Mouse (Mus musculus) heart, postnatal 36 days (tissue): ENCODE measurements around the gene Eprs. TPM values are rescaled to one million over a fixed set of nuclear protein-coding genes. Genes with fewer than 3 reads are reported as not detected.
A peak's percentile ranks its signal among the peaks of the same experiment; 100 is the strongest.
"Not testable (repeated sequence)": the region's sequence is repeated elsewhere in the genome, so short reads cannot be mapped to it uniquely, and the experiment has no call there.

Experiments used
- DNase-seq, 2 experiments: peaks; one replicate each; pipeline ENCODE4 v3.0.0; 2021 to 2022
- intact Hi-C: fragments of 180-260 bp; cut with DNase I; formaldehyde crosslinking; loops from one replicate; pipeline ENCODE4 v1.15.1; 2025
- total RNA-seq, 2 experiments: library from RNA; stranded (reverse); gene quantifications; 2 replicates each; pipeline ENCODE4 v1.2.3; 2021

Eprs gene
- 10 to 100 TPM; 78.7 to 85.3 TPM for total RNA-seq

DNA sequence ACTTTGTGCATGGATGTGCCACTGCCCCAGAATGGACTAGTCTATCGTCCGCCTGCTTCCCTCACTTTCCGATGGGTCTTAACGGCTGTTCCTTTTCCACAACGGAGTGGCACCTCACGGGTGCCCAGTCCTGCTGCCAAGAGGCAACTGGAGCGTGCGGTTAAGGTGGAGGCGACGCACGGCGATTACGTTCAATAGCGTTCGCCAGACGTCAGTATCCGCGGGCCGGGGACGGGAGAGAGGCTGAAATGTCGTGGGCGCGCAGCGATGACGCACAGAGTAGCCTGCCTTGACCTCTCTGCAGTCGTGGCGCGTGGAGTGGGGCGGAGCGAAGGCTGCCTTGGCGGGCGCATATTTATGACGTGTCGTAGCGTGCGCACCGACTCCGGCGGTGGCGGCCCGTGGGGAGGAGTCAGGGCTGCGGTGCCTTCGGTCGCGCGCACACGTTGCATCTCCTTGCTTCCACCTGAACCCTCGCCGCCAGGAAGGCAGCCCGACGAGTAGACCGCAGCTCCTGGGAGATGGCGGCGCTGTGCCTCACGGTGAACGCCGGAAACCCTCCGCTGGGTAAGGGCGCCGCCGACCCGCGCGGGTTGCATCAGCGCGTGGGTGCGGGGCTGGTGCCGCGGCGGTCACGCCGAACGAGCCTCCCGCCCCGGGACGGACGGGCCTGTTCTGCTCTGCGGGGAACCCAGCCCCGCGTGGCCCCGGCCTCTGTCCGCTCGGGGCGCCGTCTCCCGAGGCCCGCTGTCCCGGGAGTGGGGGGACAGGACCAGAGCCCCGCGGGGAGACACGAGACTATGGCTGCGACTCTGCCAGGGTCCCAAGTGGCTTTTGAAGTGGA is at the start of gene Eprs:
Gene Eprs (plus strand): TSS at position 368 of the 844 bp plus-strand sequence.
- intact Hi-C loops: loop anchor here (2.0 kb wide), 1 partner anchor 34 kb away; the partner anchor contains the start of gene Iars2
- peak; percentile 98 for DNase-seq

DNA sequence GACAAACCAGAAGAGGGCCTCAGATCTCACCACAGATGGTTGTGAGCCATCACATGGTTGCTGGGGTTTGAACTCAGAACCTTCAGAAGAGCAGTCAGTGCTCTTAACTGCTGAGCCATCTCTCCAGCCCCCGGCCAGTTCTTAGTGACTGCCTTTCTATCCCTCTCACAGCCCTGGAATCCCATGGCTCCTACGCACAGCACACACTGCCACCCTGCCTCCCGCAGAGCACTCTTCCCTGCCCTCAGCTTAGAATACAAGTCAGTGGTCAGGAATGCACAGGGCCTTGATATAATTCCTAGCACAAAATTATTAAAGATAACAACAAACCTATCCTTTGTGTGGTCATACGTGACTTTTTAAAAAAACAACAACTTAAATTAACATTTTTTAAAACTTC is 48.3 kb upstream of the Eprs start:
- no peak for DNase-seq
- intact Hi-C loops: no loop called here

DNA sequence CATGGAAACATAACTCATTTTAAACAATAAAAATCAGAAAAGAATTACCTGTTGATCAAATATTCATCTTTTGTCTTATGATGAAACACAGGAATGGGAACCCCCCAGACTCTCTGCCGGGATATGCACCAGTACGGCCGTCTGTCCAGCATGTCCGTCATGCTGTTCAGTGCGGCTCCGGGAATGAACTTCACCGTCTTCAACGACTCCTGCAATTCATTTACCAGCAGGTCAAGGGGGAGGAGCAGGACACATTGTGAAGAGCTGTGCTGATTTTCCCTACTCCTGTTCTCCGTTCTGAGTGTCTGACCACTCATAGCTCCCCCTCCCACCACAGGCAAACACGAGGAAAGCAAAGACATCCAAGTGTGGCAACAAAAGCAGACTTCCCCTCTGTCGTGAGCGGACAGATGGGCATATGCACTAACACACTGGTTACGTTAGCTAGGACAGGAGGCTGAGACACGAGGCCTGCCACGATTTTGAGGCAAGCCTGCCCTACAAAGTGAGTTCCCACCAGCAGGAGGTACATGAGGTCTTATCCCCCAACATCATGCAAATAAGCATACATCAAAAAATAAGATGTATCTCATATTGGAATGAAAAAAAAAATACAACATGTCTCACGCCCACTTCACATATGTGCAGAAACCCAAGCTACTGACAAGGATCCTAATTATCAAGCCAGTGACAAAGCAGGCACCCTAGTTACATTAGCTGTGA is 46.8 kb upstream of the Eprs start:
- intact Hi-C loops: no loop called here
- no peak for DNase-seq

DNA sequence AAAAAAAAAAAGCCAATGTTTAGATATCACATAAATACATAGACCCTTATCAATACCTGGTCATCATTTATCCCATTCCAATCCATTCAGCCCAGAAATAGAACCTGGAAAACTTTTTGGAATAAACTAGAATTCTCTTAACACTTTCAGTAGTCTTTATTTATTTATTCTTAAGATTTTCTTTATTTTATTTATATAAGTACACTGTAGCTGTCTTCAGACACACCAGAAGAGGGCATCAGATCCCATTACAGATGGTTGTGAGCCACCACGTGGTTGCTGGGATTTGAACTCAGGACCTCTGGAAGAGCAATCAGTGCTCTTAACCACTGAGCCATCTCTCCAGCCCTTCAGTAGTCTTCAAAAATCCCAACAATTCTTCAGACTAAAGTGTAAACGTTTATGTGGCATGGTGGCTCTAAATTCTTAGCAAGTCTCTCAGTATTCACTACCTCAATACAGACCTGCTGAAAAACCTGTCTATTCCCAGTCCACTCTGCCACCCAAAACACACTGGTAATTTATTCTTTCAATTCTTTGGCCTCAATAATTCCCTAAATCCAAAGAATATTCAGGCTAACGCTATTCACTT is 35.0 kb upstream of the Eprs start:
- intact Hi-C loops: loop anchor here (2.0 to 5.0 kb wide), 2 partner anchors 35 to 121 kb away; partner anchors contain the start of gene Eprs
- not testable (repeated sequence) for DNase-seq

DNA sequence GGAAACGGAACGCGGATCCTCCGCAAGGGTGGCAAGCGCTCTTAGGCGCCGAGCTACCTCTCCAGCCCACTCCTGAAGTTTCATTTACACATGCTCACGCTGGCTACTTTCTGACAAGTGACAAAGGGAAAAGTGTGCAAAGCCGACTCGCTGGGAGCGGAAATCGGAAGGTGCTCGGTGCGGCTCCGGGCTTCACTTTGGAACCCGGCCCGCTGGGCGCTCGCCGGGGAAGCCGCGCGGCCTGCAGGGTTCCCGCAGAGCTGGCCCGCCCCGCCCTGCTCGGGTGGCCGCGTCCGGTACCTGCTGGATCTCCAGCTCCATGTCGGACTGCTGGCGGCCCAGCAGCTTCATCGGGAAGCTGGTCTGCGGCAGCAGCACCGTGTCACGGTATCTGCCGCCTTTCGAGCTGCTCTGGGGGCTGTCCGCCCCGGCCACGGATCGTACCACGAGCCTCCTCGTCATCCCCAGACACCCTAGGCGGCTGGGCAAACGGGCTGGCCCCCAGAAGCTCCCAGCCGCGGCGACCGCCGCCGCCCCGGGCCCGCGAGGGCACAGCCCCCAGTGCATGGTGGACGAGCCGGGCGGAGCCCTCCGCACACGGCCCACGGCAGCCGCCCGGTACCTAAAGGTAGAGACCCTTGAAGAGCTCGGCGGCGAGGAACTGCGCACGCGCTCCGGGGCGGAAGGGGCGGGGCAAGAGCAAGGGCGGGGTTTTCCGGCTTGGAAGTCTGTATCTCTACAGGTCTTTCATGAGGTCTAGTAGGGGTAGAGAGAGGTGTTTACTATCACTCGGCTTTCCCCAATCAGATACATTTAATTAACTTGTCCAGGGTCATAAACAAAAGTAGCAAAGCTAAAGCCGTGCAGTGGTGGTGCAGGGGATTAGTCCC is 33.9 kb upstream of the Eprs start, which contains the start of gene Iars2:
Gene Iars2 (minus strand): TSS at position 676 of the 890 bp plus-strand sequence.
- intact Hi-C loops: loop anchor here (2.0 to 5.0 kb wide), 2 partner anchors 34 to 122 kb away; partner anchors contain the start of gene Eprs
- DNase-seq: peak; percentile 94 to 96

DNA sequence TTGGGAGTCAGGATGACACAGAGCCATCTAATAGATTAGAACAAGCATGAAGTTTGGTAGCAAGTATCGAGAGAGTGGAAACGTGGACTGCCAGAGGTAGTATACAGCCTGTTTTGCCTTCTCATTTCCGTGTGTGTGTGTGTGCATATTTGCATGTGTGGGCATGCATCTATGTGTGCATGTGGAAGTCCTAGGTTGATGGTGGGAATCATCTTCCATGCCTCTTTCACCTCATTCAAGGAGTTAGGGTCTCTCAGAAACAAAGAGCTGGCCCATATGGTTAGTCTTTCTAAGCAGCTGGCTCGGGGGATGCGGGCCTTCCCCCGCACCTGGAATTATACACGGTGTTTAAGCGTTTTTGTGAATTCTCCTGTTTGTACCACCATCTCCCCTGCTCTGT is 33.0 kb upstream of the Eprs start:
- intact Hi-C loops: loop anchor here (2.0 to 5.0 kb wide), 2 partner anchors 33 to 123 kb away; partner anchors contain the start of gene Eprs
- DNase-seq: no peak

DNA sequence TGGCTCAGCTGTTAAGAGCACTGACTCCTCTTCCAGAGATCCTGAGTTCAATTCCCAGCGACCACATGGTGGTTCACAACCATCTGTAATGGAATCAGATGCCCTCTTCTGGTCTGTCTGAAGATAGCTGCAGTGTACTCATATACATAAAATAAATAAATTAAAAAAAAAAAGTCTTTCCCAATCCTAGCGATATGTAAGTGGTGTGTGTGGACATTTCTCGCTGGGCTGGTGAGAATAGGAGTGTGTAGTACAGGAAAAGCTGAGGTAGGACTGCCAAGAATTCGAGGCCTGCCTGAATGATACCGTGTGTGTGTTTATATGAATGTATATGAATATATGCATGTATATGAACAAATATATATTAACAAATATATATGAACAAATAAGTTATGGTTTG is 31.5 kb upstream of the Eprs start:
- intact Hi-C loops: no loop called here
- no peak for DNase-seq

DNA sequence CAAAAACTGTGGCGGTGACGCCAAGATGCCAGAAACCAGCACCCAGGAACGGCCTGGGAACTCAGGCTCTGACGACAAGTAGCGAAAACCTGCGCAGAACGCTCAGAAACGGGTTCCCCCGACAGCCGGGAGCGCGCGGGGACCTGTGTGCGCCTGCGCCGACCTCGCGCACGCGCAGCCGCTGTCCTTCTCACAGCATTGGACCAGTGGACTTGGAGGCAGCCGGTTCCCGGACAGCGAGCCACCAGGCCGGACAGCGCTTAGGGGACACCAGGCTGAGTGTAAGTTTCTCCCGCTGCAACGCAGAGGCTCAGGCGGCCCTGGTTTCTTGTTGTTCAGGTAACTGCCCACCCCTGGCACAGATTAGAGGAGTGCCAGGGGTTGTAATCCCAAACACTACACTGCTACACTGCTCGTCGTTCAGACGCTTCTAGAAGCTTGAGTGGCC is 30.8 kb upstream of the Eprs start, which contains the start of gene Bpnt1:
Gene Bpnt1 (plus strand): TSS at position 167 of the 448 bp plus-strand sequence.
- intact Hi-C loops: no loop called here
- peak; percentile 88 to 90 for DNase-seq

DNA sequence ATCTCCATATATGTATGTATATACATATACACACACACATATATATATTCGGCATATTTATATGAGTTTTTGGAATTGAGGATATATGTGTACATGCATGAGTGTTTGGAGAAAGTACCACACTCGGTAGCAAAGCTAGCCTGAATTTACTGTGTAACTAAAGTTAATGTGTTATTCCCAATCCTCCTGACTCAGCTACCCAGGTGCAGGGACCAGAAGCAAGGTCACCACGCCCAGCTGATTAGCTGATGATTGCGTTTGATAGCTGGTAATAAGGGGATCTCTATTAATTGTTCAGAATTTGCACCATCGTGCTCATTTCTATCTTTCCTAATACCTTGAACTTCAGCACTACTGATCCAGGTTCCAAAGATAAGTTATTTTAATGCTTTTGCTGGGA is 29.2 kb upstream of the Eprs start:
- intact Hi-C loops: no loop called here
- DNase-seq: no peak

DNA sequence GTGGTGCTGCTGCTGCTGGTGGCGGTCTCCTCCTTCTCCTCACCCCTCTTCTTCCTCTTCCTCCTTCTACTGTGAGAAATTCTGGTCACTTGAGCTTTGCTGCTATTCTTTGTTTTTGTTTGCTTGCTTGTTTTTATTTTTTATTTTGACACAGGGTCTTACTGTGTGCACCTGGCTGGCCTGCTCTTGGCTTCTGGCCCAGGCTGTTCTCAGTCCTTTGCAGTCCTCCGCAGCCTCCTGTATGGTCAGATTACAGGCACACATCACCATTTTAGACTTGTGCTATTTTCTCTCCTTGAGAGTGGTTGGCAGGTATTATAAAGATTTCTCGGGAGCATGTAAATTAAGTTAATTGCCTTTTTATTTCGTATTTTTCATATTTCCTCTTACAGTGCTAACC is 28.7 kb upstream of the Eprs start:
- DNase-seq: no peak

DNA sequence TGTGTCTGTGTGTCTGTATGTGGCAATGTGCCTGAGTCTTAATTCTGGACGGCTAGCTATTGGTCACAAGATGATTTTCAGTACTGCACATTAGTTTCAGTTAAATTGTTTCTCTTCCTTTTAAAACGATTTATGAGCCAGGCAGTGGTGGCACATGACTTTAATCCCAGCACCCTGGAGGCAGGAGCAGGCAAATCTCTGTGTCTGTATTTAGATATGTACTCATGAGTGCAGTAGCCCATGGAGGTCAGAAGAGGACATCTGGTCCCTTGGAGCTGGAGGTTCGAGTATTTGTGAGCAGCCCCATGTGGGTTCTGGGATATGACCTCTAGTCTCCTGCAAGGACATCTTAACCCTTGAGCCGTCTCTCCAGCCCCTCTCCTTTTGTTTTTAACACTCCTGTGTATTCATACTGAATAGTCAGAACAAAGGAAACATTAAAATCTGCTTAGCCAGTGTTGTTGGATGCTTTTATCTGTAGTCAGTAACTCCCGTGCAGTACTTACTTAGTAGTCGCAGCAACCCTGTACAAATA is 27.5 kb upstream of the Eprs start:
- no peak for DNase-seq
- intact Hi-C loops: no loop called here

More for the DNA sequence above, 28.7 kb upstream of the Eprs start:
- intact Hi-C loops: no loop called here

DNA sequence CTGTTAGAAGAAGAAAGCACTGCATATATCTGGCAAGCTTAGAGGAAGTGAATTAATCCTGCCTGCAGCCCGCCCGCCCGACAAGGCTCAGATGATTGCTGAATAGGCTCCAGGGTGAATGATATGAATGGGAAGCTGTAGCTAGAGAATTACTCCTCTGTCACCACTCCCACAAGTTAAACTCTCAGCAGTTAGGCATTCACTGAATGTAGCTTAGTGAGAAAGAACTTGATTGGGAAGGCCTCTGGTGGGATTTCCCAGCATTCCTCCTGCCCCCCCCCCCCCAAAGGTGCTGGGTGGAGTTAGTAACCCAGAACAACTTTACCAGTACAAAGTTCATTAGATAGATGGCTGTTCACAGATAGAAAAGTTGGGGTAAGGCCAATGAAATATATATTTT is 26.3 kb upstream of the Eprs start:
- DNase-seq: no peak
- intact Hi-C loops: no loop called here

DNA sequence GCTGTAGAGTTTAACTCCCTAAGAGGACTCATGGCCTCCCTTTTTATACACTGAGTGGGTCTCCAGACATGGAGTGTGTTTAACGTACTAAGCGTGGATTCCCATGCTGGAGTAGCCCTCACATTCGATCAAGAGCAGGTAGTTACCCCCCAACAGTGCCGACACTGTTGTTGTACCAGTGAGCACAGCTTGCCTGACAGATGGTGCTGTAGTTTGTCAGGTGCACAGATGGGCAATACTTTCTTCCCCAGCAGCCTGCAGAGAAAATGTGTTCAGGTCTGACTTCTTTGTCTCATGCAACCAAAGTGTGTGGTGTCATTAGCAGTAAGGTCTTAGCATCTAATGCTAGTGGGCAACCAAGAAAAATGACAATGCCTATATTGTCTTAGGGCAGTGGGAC is 20.4 kb upstream of the Eprs start:
- DNase-seq: no peak
- intact Hi-C loops: no loop called here

DNA sequence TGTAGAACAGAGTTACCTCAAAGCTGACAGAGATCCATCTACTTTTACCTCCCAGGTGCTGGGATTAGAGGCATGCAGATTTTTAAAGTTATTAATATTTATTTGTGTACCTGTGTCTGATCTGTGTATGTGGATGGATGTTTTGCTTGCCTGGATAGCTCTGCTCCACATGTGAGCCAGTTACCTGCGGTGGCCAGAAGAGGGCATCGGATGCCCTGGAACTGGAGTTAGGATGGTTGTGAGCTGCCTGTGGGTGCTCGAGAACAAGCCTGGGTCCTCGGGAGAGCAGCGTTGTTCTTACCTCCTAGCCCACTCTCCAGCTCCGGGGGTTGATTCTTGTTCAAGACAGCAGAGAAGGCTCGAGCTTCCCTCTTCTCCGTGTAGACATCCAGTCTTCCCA is 19.4 kb upstream of the Eprs start:
- DNase-seq: no peak

DNA sequence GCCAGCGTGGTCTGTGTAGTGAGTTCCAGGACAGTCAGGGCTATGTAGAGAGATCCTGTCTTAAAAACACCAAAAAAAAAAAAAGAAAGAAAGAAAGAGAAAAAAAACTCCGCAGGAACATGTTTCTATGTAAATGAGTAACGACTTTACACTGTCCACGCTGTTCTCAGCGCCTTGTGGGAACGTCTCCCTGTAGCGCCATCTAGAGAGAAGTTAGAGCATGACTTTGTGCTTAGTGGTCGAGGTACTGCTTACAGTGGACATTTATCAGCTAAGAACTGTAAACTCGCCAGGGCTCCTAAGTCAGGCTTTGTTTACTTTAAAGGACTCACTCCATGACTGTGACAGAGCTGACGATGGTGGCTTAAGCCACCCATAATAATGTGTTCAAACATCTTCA is 16.7 kb upstream of the Eprs start:
- intact Hi-C loops: no loop called here
- DNase-seq: no peak

More for the DNA sequence above, 19.4 kb upstream of the Eprs start:
- intact Hi-C loops: no loop called here

DNA sequence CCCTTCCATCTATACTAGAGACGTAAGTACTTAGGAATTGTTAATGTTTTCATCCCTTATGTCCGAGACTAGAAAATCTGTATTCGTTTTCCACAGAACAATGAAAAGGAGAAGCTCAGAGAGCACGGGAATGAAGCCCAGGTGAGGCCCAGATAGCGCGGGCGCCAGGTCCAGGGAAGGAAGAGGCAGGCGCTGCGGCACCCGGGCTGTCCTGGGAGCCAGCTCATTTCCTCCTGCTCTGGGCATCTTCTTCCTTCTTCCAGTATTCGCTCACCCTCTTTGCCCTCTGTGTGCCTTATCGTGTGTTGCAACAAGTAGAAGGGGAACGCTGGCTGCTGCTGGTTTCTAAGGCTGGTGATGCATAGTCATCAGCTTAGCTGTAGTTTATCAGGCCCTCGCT is 13.1 kb upstream of the Eprs start:
- intact Hi-C loops: no loop called here
- DNase-seq: no peak

DNA sequence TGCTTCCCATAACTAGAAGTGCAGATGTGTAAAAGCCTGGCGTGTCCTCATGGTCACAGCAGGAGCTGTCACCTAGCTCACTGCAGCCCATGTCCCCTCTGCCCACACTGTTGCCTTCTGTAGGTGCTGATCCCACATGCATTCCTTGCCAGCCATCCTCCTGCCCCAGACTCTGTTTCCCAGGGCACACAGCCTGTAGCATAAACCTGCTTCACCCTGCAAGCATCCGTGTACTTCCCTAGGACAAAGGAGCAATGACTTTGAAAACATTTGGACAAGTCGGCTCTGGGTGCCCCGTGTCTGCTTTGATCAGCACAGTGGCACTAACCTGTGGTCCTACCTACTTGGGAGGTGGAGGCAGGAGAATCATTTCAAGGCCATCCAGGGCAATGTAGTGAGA is 12.2 kb upstream of the Eprs start:
- intact Hi-C loops: no loop called here
- no peak for DNase-seq

DNA sequence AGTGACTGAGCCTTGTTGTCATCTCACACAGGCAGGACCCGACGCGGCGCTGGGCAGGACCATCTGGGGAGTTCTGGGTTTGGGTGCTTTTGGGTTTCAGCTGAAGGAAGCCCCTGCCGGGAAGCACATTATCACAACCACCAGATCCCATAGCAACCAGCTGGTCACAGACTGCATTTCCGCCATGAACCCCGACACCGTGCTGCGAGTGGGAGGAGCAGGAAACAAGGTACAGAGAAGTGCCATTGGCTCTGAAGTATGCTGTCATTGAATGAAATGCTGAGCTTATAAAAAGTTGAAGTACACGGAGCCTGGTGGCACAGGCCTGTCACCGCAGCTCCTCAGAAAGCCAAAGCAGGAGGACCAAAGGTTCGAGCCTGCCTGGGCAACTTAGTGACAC is 10.7 kb upstream of the Eprs start:
- no peak for DNase-seq
- intact Hi-C loops: no loop called here

DNA sequence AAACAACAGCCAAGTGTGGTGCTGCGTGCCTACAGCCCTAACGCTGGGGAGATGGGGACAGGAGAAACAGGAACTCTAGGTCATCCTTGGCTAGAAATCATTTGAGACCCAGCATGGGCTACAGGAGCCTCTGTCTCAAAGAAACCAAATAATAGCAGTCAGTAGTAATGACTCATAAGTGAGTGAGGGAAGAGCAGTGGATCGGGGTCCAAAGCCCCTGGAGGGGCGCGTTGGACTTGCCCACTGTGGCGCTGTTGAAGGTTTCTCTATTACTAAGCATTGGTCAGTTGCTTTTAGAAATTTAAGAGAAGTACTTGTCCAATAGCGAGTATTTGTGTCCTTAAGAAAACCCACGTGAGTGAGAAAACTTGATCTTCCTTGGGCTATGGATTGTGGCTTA is 9.5 kb upstream of the Eprs start:
- intact Hi-C loops: no loop called here
- DNase-seq: no peak

DNA sequence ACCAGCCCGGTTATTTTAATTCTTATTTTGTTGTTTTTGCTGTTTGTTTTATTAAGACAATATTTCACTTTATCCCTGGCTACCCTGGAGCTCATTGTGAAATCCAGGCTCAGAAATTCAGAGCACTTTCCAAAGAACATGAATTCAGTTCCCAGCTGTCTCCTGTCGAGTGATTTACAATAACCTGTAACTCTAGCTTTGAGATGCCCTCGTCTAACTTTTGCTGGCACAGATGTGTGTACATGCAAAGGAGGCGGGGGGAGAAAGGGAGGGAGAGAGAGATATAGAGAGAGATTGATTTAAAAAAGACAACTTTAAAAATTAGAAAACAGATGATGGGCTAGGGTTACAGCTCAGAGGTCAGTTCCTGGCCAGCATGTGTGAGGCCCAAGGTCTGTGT is 8.1 kb upstream of the Eprs start:
- intact Hi-C loops: no loop called here
- no peak for DNase-seq
